Mouse (Mus musculus): ENCODE data around the gene Gapvd1. TPM values are rescaled to one million over a fixed set of nuclear protein-coding genes. Genes with fewer than 3 reads are reported as not detected.

Gene Gapvd1
- 21.1 and 33.6 TPM in 2 replicates for polyA plus RNA-seq (2021; fragmentation: Nextera tagmentation)
- long read RNA-seq, experiment 1, full-length matches to known transcripts, result 6 of 219 reads
- long read RNA-seq, experiment 1, partial matches to known transcripts, result 161 of 219 reads
- long read RNA-seq, experiment 1, other reads (novel, unspliced or antisense), result 52 of 219 reads
- long read RNA-seq, experiment 2, full-length matches to known transcripts, result 2 of 63 reads
- long read RNA-seq, experiment 2, partial matches to known transcripts, result 42 of 63 reads
- long read RNA-seq, experiment 2, other reads (novel, unspliced or antisense), result 19 of 63 reads

GRCm38 (mm10) chr2:34754551-34755358, at the start of gene Gapvd1:
Gene Gapvd1 (minus strand): TSS chr2:34755232.

GRCm38 (mm10) chr2:34799357-34800256, 44.6 kb upstream of the Gapvd1 start, which contains the start of gene Rabepk:
Gene Rabepk (minus strand): TSS chr2:34799912.

GRCm38 (mm10) chr2:34771368-34772226, 16.6 kb upstream of the Gapvd1 start, which contains the start of gene Hspa5:
Gene Hspa5 (plus strand): TSS chr2:34771970.

Other genes with a start within 250 kb of the Gapvd1 start
- 227 and 228 TPM in 2 replicates for gene Hspa5, start 16.7 kb upstream of the Gapvd1 start, polyA plus RNA-seq (2021; fragmentation: Nextera tagmentation)
- gene Rabepk, start 44.7 kb upstream of the Gapvd1 start, polyA plus RNA-seq (2021; fragmentation: Nextera tagmentation), result 40.3 and 60.3 TPM in 2 replicates
- 57.6 and 117 TPM in 2 replicates for gene Fbxw2, start 71.1 kb upstream of the Gapvd1 start, polyA plus RNA-seq (2021; fragmentation: Nextera tagmentation)
- 0.13 TPM in 1 of 2 replicates, not detected in the other for gene Gm34653, start 77.8 kb upstream of the Gapvd1 start, polyA plus RNA-seq (2021; fragmentation: Nextera tagmentation)
- 0.09 and 0.38 TPM in 2 replicates for gene Cutal, start 119.2 kb upstream of the Gapvd1 start, polyA plus RNA-seq (2021; fragmentation: Nextera tagmentation)
- 26.2 and 34.1 TPM in 2 replicates for gene Psmd5, start 119.7 kb upstream of the Gapvd1 start, polyA plus RNA-seq (2021; fragmentation: Nextera tagmentation)
- gene Phf19, start 158.8 kb upstream of the Gapvd1 start, polyA plus RNA-seq (2021; fragmentation: Nextera tagmentation), result 0.13 and 0.16 TPM in 2 replicates
- 0.67 and 1.0 TPM in 2 replicates for gene Traf1, start 206.5 kb upstream of the Gapvd1 start, polyA plus RNA-seq (2021; fragmentation: Nextera tagmentation)